Mouse (Mus musculus): ENCODE results near the gene Itgb4.
A peak's percentile ranks its signal among the peaks of the same experiment; 100 is the strongest.

The Itgb4 gene

GRCm38 (mm10) chr11:115974309-115975082, at the start of gene Itgb4:
Itgb4 (plus strand) TSS chr11:115974709.
- no peak for DNase-seq (ENCODE audit: extremely low spot score, low read depth, low spot score)

DNA sequence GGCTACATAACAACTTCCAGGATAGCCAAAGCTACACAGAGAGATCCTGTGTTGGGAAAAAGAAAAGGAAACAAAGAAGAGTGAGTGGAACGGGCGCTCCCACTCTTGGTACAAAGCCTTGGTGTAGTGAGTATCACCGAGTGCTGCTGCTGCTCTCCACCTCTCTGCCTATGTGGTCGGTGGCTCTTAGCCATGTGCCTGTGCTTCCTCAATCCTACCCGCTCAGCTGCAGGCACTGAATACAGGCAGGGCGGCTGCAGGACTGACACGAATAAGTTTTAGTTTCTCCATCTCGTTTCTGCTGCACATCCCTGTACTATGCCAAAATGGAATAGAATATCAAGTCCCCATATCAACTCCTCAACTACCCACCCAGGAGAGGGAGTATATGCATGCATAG, 45.5 kb upstream of the Itgb4 start:
- DNase-seq (ENCODE audit: extremely low spot score, low read depth, low spot score), result no peak

DNA sequence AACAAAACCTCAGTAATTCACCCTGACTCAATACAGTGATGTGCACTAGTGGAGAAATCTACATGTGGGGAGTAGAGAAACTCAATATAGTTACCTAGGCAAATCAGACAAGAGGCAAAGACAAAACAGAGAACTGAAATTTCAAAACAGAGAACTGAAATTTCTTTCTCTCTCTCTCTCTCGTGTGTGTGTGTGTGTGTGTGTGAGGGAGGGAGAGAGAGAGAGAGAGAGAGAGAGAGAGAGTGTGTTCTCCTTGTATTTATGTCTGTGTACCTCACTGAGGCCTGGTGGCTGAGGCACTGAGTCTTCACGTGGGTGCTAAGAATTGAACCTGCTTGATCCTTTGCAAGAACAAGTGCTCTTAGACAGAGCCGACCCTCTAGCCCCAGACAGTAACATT, 44.7 kb upstream of the Itgb4 start:
- no peak for DNase-seq (ENCODE audit: extremely low spot score, low read depth, low spot score)

DNA sequence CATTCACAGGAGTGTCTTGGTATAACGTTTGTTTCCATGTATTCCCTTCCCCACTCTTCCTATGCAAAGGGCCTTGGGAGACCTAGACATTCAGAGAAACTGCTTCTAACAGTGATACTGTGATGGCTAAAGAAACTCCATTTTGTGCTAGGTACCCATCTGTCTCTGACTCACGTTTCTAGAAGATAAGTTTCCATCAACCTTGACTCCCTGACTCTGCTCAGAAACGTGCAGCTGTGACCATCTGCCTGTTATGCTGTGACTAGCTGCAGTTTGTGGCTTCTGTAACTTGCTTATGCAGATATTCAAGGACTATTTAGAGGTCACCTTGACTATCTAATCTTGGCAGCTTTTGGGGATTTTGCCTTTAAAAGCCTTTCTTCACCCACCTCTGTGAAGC, 43.3 kb upstream of the Itgb4 start:
- DNase-seq (ENCODE audit: extremely low spot score, low read depth, low spot score), result no peak

GRCm38 (mm10) chr11:115933108-115933746, 41.3 kb upstream of the Itgb4 start, which contains the start of the genes Sap30bp and Recql5:
Sap30bp (plus strand) TSS chr11:115933282.
Recql5 (minus strand) TSS chr11:115933477.
- DNase-seq (ENCODE audit: extremely low spot score, low read depth, low spot score), result peak; percentile 99

DNA sequence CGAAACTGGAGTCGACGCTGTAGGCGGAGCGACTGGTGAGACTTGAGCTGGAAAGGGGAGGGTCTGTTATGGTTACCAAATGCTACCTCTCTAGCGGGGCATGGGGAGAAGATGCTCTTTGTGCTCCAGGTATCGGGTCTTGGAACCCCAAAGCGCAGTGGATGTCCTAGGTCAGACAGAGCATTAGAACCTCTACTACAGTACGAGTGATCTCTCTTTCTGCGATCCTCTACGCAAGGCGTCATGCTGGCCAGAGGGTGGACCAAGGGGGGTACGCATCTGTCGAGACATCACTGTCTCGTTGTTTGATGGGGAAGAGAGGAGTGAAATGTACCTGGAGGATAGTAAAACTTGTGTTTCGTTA, 40.8 kb upstream of the Itgb4 start:
- DNase-seq (ENCODE audit: extremely low spot score, low read depth, low spot score), result no peak

- peak; percentile 57 for DNase-seq (ENCODE audit: extremely low spot score, low read depth, low spot score)
These were observed 34.7 kb upstream of the Itgb4 start for GRCm38 (mm10) chr11:115939690-115940329.

GRCm38 (mm10) chr11:115941980-115942379, 32.5 kb upstream of the Itgb4 start:
- DNase-seq (ENCODE audit: extremely low spot score, low read depth, low spot score), result no peak

DNA sequence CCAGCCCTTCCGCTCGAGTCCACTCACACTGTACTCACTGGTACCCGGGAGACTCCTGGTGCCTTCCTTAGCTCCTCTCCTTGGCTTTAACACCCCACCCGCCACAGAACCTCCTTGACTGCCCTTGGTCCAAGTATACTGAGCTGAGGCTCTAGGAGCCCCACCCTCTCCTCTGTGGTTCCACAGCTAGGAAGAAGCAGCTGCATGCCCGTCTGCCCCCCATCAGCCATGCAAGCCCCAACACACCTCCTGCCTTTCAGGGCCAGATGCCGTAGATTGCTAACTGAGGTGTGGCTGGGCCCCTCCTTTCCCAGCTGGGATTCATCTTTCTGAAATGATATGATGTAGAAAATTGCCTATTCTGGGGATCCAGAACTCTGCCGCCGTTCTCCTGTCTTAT, 29.3 kb upstream of the Itgb4 start:
- DNase-seq (ENCODE audit: extremely low spot score, low read depth, low spot score), result no peak

DNA sequence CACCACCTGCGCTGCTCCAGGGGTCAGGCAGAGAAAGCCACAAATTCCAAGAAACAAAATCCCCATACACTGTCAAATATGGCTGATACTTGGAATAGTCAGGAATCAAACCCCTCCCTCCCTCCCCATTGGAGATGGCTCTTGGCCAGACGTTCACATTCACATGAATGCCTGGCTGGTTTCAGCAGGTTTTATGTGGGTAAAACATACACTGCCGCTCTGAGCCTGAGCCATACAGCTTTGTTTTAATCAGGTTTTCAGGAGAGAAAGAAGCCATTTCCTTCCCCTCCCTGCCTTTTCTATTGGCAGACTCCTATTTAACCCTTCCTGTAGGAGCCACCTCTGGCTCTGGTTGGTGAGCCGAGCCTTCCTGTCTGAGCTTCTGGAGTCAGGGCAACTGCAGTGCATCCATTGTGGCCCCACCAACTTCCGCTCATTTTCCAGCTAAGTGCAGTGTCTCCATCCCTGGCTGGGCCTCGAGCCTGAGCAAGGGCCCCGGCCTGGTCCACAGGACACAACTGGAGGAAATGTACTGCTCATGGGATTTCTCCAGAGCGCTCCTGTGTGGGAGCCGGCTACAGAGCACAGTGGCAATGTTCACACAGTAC, 28.2 kb upstream of the Itgb4 start:
- DNase-seq (ENCODE audit: extremely low spot score, low read depth, low spot score), result no peak

GRCm38 (mm10) chr11:115948316-115948715, 26.2 kb upstream of the Itgb4 start:
- DNase-seq (ENCODE audit: extremely low spot score, low read depth, low spot score), result no peak

DNA sequence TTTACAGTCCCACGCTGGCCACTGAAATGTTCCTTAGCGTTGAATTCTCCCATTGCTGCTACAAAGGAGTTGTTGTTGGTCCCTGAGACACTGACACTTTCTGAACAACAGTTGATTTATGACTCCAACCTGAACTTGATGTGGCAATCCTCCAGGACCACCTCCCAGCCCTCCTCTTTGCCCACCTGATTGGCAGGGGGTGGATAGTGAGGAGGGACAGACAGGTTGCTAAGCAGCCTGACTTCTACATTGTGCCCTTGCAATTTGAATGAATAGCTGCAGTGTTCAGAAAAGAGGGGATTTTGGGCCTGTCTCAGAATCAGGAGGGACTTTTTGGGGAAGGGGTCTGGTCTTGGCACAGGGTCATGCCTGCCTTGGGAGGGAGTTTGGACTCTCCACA, 23.8 kb upstream of the Itgb4 start:
- no peak for DNase-seq (ENCODE audit: extremely low spot score, low read depth, low spot score)

DNA sequence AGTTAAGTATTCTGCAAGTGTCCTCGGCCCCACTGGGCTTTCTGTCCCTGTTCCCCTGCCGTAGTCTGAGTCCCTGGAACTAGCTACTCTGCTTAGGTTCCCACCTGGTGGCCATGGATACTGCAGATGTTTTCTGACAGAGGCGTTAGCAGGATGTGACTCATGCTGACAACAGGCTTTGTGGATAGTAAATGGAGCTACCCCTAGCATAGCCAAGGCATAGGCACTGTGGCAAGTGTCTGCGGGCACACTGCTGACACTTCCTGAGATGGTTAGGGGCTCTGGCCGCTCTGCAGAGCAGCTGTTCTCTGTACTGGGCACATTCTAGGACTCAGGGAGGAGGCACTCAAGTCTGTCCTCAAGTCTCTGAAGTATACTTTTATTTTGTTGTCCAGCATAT, 19.8 kb upstream of the Itgb4 start:
- DNase-seq (ENCODE audit: extremely low spot score, low read depth, low spot score), result no peak

DNA sequence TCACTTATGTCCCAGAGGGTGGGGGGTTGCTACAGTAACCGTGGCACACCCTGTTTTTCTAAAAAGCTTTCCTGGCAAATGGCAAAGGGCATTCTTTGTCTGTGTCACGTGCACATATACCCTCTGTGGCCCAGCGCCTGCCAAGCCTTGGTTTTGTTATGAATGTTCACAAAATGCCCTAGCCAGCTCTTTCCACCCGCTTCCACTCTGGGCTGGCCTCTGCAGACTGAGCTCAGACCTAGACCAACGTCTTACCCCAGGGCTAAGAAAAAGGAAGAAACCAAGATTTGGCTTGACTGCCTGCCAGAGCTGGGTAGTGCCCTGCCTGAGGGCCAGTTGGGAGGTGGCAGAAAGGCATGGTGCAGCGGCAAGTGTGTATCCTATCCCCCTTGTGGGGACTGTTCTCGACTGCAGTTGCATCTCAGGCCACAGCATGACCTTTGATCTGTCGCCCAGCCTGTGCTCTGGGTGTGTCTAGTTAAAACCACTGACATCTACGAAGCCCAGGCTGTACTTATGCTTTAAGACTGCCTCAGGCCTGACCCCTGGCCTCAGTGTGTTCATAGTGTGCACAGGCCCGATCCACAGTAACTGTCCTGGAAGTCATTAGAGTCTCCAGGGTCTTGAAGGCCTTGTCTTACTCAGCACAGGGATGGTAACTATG, 19.2 kb upstream of the Itgb4 start:
- DNase-seq (ENCODE audit: extremely low spot score, low read depth, low spot score), result no peak

DNA sequence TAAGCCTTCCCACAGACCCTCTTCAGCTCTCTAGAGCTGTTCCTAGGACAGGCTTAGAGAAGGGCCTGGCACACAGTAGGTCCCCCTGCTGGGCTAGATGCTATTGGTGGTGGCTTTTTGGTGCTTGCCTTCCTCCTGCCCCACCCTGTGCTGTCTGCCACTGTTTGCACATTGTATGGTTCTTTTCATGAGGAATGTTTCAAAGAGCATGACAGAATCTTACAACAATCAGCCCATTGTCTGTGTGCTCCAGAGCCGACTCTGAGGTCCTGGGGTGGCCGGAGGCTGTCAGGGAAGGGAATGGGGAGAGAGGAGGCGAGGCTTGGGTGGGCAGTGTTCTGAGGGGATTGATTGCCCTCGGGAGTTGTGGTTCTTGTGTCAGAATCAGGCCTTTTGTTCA, 18.1 kb upstream of the Itgb4 start:
- no peak for DNase-seq (ENCODE audit: extremely low spot score, low read depth, low spot score)

DNA sequence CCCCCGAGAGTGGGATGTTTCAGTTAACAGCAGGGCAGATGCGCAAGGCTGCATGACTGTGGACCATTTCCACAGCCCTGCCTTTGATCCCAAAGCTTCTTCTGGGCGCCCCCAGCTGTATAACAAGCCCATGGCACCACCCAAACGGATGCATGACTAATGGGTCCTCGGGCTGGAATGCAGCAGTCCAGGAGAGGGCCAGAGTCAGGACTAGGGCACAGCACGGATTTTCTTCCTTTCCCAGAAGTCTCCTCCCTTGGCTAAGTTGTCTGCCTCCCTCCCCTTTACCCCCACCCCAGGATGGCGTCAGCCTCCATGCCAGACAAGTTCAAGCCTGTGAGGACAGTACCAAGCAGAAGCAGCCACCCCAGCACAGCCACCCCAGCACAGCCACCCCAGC, 16.5 kb upstream of the Itgb4 start:
- no peak for DNase-seq (ENCODE audit: extremely low spot score, low read depth, low spot score)

DNA sequence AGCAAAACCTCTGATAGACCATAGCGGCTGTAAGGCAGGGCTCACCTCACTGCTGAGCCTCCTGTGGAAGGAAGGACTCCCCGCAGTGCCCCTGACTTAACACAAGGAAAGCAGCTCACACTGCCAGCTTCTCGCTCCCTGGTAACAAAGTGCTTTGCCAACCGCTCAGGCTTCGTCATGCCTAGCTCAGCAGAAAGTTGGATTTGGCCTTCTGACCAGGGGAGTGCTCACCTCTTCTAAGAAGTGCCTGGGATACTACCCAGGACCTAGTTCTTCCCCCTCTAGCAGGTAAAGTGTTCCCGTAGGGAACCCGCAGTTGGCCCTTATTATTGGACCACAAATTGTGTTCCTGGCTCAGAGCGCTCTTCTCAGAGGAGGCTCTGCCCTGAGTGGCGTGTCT, 15.5 kb upstream of the Itgb4 start:
- DNase-seq (ENCODE audit: extremely low spot score, low read depth, low spot score), result no peak

GRCm38 (mm10) chr11:115962651-115963412, 11.7 kb upstream of the Itgb4 start:
- no peak for DNase-seq (ENCODE audit: extremely low spot score, low read depth, low spot score)

GRCm38 (mm10) chr11:115964977-115965604, 9.4 kb upstream of the Itgb4 start:
- DNase-seq (ENCODE audit: extremely low spot score, low read depth, low spot score), result no peak

Data from hindlimb bud, embryonic 11.5 days (tissue).